Mouse (Mus musculus): ENCODE results near the gene Hpca. TPM values are rescaled to one million over a fixed set of nuclear protein-coding genes. Genes with fewer than 3 reads are reported as not detected.

Gene Hpca
- polyA plus RNA-seq, 1 experiment from 2014 or later: 133 TPM

GRCm38 (mm10) chr4:129067638-129068415, 54.0 kb downstream of the Hpca start:
- WGBS: 88% methylated on average over 5 of the region's 5 CpGs
- H3K9ac ChIP-seq: no peak overlapping the region
- no peak for ATAC-seq (ENCODE audit: low FRiP score, low read depth)

GRCm38 (mm10) chr4:129065688-129066236, 56.1 kb downstream of the Hpca start:
- no peak for ATAC-seq (ENCODE audit: low FRiP score, low read depth)
- H3K9ac ChIP-seq: no peak overlapping the region

More at GRCm38 (mm10) chr4:129067638-129068415, 54.0 kb downstream of the Hpca start:
- 0 out of 2 replicates have a peak, but pooled peaks cover 5% of the 10 kb centered on the region for H3K4me1 ChIP-seq (replicated peaks)
- H3K27me3 ChIP-seq: no peaks in the 10 kb centered on the region
- no peak overlapping the region for H3K4me2 ChIP-seq
- H3K27ac ChIP-seq (replicated peaks): no peak overlapping the region
- 0 out of 2 replicates have a peak, but pooled peaks cover 5% of the 10 kb centered on the region for H3K36me3 ChIP-seq
- no peaks in the 10 kb centered on the region for H3K9me3 ChIP-seq
- no peak overlapping the region for H3K4me3 ChIP-seq

DNA sequence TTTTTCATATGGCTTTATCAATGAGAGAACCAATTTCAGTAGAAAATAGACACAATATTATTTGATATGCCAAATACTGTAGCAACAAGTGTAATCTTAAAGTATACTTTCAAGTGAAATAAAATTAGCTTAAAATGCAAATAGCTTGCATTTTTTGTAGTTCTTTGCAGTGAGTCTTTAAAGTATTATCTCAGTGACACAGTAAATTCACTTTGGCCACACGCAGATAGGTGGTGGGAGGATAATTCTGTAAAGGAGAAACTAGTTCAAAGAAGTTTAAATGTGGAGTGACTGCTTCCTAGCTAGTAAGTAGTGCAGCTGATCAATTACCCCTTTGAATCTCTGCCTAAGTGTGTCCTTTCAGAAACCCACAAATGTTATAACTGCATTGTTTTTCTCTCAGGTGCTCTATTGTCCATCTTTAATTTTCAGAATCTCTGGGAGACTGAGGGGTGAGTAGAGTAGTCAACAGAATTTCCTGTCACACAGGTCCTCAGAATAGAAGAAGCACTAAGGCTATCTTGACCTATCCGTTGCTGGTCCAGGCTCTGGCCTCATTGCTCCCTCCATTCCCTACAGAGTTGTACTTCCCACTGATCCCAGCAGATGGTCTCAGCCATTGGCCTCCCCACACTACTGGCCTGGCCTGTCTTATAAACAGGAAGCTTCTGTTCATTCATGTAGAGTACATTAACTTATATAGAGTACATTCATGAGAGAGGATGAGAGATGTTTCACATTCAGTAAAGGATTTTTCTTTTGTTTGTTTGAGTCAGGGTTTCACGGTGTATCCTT, 59.4 kb downstream of the Hpca start:
- no peak overlapping the region for H3K9ac ChIP-seq
- H3K27me3 ChIP-seq: no peaks in the 10 kb centered on the region
- 78% methylated on average over 3 of the region's 3 CpGs for WGBS
- H3K4me2 ChIP-seq: no peak overlapping the region
- no peaks in the 10 kb centered on the region for H3K9me3 ChIP-seq
- H3K4me3 ChIP-seq: no peak overlapping the region
- H3K27ac ChIP-seq (replicated peaks): no peak overlapping the region
- no peaks in the 10 kb centered on the region for H3K36me3 ChIP-seq
- H3K4me1 ChIP-seq (replicated peaks): peaks cover 24% of the 10 kb centered on the region
- ATAC-seq (ENCODE audit: low FRiP score, low read depth): no peak

More at GRCm38 (mm10) chr4:129065688-129066236, 56.1 kb downstream of the Hpca start:
- H3K9me3 ChIP-seq: no peaks in the 10 kb centered on the region
- no peaks in the 10 kb centered on the region for H3K36me3 ChIP-seq
- H3K27me3 ChIP-seq: no peaks in the 10 kb centered on the region
- H3K4me3 ChIP-seq: no peak overlapping the region
- H3K27ac ChIP-seq (replicated peaks): no peak overlapping the region
- H3K4me2 ChIP-seq: no peak overlapping the region
- H3K4me1 ChIP-seq (replicated peaks): peaks cover 11% of the 10 kb centered on the region

Other genes with a start within 250 kb of the Hpca start
- 24.6 and 28.4 TPM in 2 replicates for gene Trim62, start 238.5 kb downstream of the Hpca start, polyA plus RNA-seq (2015; fragmentation: Nextera tagmentation; extraction: Ambion mirVana)
- 17.3 and 21.9 TPM in 2 replicates for gene Azin2, start 159.6 kb downstream of the Hpca start, polyA plus RNA-seq (2015; fragmentation: Nextera tagmentation; extraction: Ambion mirVana)
- gene Ak2, start 130.1 kb downstream of the Hpca start, polyA plus RNA-seq (2015; fragmentation: Nextera tagmentation; extraction: Ambion mirVana): 84.8 and 93.2 TPM in 2 replicates
- 32.2 and 34.6 TPM in 2 replicates for gene Rnf19b, start 63.8 kb downstream of the Hpca start, polyA plus RNA-seq (2015; fragmentation: Nextera tagmentation; extraction: Ambion mirVana)
- 0.14 TPM in 1 of 2 replicates, not detected in the other for gene Tmem54, start 16.5 kb downstream of the Hpca start, polyA plus RNA-seq (2015; fragmentation: Nextera tagmentation; extraction: Ambion mirVana)
- gene Fndc5, start 15.0 kb upstream of the Hpca start, polyA plus RNA-seq (2015; fragmentation: Nextera tagmentation; extraction: Ambion mirVana): 12.5 and 15.0 TPM in 2 replicates
- 19.6 and 20.5 TPM in 2 replicates for gene S100pbp, start 67.7 kb upstream of the Hpca start, polyA plus RNA-seq (2015; fragmentation: Nextera tagmentation; extraction: Ambion mirVana)
- gene Yars, start 67.7 kb upstream of the Hpca start, polyA plus RNA-seq (2015; fragmentation: Nextera tagmentation; extraction: Ambion mirVana): 102 and 111 TPM in 2 replicates
- 8.3 and 9.5 TPM in 2 replicates for gene C77080, start 139.4 kb upstream of the Hpca start, polyA plus RNA-seq (2015; fragmentation: Nextera tagmentation; extraction: Ambion mirVana)
- gene Sync, start 165.6 kb upstream of the Hpca start, polyA plus RNA-seq (2015; fragmentation: Nextera tagmentation; extraction: Ambion mirVana): 1.5 and 1.6 TPM in 2 replicates
- 245 and 264 TPM in 2 replicates for gene Rbbp4, start 213.3 kb upstream of the Hpca start, polyA plus RNA-seq (2015; fragmentation: Nextera tagmentation; extraction: Ambion mirVana)
- gene Zbtb8os, start 213.7 kb upstream of the Hpca start, polyA plus RNA-seq (2015; fragmentation: Nextera tagmentation; extraction: Ambion mirVana): 18.1 and 24.6 TPM in 2 replicates

Data from hindbrain, embryonic 15.5 days (tissue).